Mouse (Mus musculus): ENCODE results near the gene Zfand4.

DNA sequence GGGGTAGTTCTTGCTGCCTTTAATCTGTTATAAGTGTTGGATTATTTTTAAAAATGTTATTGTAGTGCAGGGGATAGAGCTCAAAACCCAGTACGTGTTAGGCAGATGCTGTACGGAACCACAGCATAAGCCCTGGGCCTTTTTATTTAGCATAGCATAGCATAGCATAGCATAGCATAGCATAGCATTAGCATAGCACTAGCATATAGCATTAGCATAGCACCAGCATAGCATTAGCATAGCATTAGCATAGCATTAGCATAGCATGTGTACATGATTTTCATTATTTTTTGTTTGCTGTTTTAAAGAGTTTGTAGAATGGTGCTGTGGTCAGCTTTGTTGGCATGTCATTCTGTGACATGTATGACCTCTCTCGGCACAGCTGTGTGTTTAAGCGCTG lies 4.4 kb upstream of the Zfand4 start:
- TF ChIP-seq CTCF (IDR thresholded peaks at IDR 0.05; ENCODE audit: insufficient read depth, low read length) (no peak), POLR2A (IDR thresholded peaks at IDR 0.05; ENCODE audit: borderline replicate concordance, extremely low read depth, low read depth, low read length) (no peak)

Data from lung, adult 2 months (tissue).